Mouse (Mus musculus): Measurements from ENCODE around the gene Olfr530. TPM values are rescaled to one million over a fixed set of nuclear protein-coding genes. Genes with fewer than 3 reads are reported as not detected.

Olfr530 gene
- polyA plus RNA-seq (2014; fragmentation: Nextera tagmentation; extraction: Ambion mirVana): not detected in 2 replicates

DNA sequence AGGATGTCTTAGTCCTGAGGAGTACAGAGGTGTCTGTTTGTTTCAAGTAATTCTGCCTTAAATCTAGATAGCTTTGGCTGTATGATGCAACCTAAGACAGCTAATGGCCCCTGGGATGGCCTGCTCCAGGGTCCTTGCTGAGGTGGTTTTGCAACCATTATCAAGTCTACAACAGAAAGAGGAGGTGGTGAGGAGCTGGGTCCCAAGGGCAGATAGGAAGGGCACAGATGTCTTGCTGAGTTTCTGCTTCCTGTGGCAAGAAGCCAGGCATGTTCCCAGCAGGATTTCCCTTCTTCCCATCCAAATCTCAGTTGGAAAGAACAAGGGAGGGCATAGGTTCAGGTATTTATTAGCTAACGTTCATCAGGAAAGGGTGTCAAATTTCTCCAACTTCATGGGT is at the start of gene Olfr530:
Olfr530 (minus strand) TSS at position 101 of the 400 bp plus-strand sequence.
- H3K4me2 ChIP-seq: no peak within 1 kb of the TSS
- no peaks in the 10 kb centered on the region for H3K9me3 ChIP-seq (replicated peaks; ENCODE audit: control insufficient read depth, low read length)
- ATAC-seq (replicated peaks; ENCODE audit: insufficient number of reproducible peaks, low FRiP score, low TSS enrichment): no peak
- no peaks in the 10 kb centered on the region for H3K4me1 ChIP-seq (ENCODE audit: control insufficient read depth, insufficient read depth, low read length)
- 47% methylated on average over 1 of the region's 1 CpGs for WGBS (ENCODE audit: insufficient replicate concordance)
- no peak within 1 kb of the TSS for H3K4me3 ChIP-seq (ENCODE audit: low read depth, low read length)
- H3K27me3 ChIP-seq (ENCODE audit: control insufficient read depth, insufficient read depth, low read length): no peaks in the 10 kb centered on the region
- no peak within 1 kb of the TSS for H3K27ac ChIP-seq (ENCODE audit: low read depth, low read length)
- no peaks in the 10 kb centered on the region for H3K36me3 ChIP-seq (ENCODE audit: control insufficient read depth, insufficient read depth, low read length)
- no peak within 1 kb of the TSS for H3K9ac ChIP-seq (ENCODE audit: low read depth, low read length)

GRCm38 (mm10) chr7:140421539-140421938 is 45.4 kb upstream of the Olfr530 start, which contains the start of gene Olfr532:
Gene Olfr532, minus strand, starts transcription at chr7:140421639.
- H3K36me3 ChIP-seq (ENCODE audit: control insufficient read depth, insufficient read depth, low read length): no peaks in the 10 kb centered on the region
- no peak within 1 kb of the TSS for H3K4me3 ChIP-seq (ENCODE audit: low read depth, low read length)
- no peak within 1 kb of the TSS for H3K9ac ChIP-seq (ENCODE audit: low read depth, low read length)
- no peak within 1 kb of the TSS for H3K4me2 ChIP-seq
- no peak within 1 kb of the TSS for H3K27ac ChIP-seq (ENCODE audit: low read depth, low read length)
- H3K9me3 ChIP-seq (replicated peaks; ENCODE audit: control insufficient read depth, low read length): no peaks in the 10 kb centered on the region
- H3K4me1 ChIP-seq (ENCODE audit: control insufficient read depth, insufficient read depth, low read length): no peaks in the 10 kb centered on the region
- WGBS (ENCODE audit: insufficient replicate concordance): 69% methylated on average over 1 of the region's 1 CpGs
- no peak for ATAC-seq (replicated peaks; ENCODE audit: insufficient number of reproducible peaks, low FRiP score, low TSS enrichment)
- H3K27me3 ChIP-seq (ENCODE audit: control insufficient read depth, insufficient read depth, low read length): no peaks in the 10 kb centered on the region

GRCm38 (mm10) chr7:140402818-140403217 is 26.7 kb upstream of the Olfr530 start, which contains the start of gene Olfr531:
Gene Olfr531, minus strand, starts transcription at chr7:140402918.
- H3K27ac ChIP-seq (ENCODE audit: low read depth, low read length): no peak within 1 kb of the TSS
- no peak within 1 kb of the TSS for H3K9ac ChIP-seq (ENCODE audit: low read depth, low read length)
- no peaks in the 10 kb centered on the region for H3K36me3 ChIP-seq (ENCODE audit: control insufficient read depth, insufficient read depth, low read length)
- no peaks in the 10 kb centered on the region for H3K9me3 ChIP-seq (replicated peaks; ENCODE audit: control insufficient read depth, low read length)
- WGBS (ENCODE audit: insufficient replicate concordance): 70% methylated on average over 1 of the region's 1 CpGs
- no peak within 1 kb of the TSS for H3K4me3 ChIP-seq (ENCODE audit: low read depth, low read length)
- no peaks in the 10 kb centered on the region for H3K27me3 ChIP-seq (ENCODE audit: control insufficient read depth, insufficient read depth, low read length)
- H3K4me1 ChIP-seq (ENCODE audit: control insufficient read depth, insufficient read depth, low read length): no peaks in the 10 kb centered on the region
- H3K4me2 ChIP-seq: no peak within 1 kb of the TSS
- ATAC-seq (replicated peaks; ENCODE audit: insufficient number of reproducible peaks, low FRiP score, low TSS enrichment): no peak

DNA sequence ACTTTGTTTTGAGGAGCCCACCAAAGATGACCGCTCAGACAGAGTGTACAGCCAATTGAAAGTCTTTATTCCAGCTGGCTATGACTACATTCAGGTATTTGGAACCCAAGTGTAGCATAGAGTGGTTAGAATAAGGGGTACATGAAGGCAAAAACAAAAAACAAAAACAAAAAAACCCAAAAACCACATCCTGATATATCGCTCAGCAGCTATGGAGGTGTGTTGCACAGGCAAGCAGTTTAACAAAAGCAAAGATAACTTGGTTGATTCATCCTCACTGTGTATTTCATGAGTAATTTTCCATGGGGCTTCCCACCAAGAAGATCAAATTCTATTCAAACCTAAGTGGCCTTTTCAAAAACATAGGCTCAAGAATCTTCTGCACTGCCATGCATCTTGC is 780 bp upstream of the Olfr530 start:
- Histone ChIP-seq H3K4me2 (no peak overlapping the region), H3K9ac (ENCODE audit: low read depth, low read length) (no peak overlapping the region), H3K27ac (ENCODE audit: low read depth, low read length) (no peak overlapping the region), H3K9me3 (replicated peaks; ENCODE audit: control insufficient read depth, low read length) (no peaks in the 10 kb centered on the region), H3K27me3 (ENCODE audit: control insufficient read depth, insufficient read depth, low read length) (no peaks in the 10 kb centered on the region), H3K4me3 (ENCODE audit: low read depth, low read length) (no peak overlapping the region), H3K4me1 (ENCODE audit: control insufficient read depth, insufficient read depth, low read length) (no peaks in the 10 kb centered on the region), H3K36me3 (ENCODE audit: control insufficient read depth, insufficient read depth, low read length) (no peaks in the 10 kb centered on the region)
- ATAC-seq (replicated peaks; ENCODE audit: insufficient number of reproducible peaks, low FRiP score, low TSS enrichment): no peak
- 85% methylated on average over 2 of the region's 2 CpGs for WGBS (ENCODE audit: insufficient replicate concordance)

GRCm38 (mm10) chr7:140374300-140374699 is 1.8 kb downstream of the Olfr530 start:
- Histone ChIP-seq H3K4me1 (ENCODE audit: control insufficient read depth, insufficient read depth, low read length) (no peaks in the 10 kb centered on the region), H3K4me2 (no peak overlapping the region), H3K27ac (ENCODE audit: low read depth, low read length) (no peak overlapping the region), H3K9me3 (replicated peaks; ENCODE audit: control insufficient read depth, low read length) (no peaks in the 10 kb centered on the region), H3K4me3 (ENCODE audit: low read depth, low read length) (no peak overlapping the region), H3K36me3 (ENCODE audit: control insufficient read depth, insufficient read depth, low read length) (no peaks in the 10 kb centered on the region), H3K27me3 (ENCODE audit: control insufficient read depth, insufficient read depth, low read length) (no peaks in the 10 kb centered on the region), H3K9ac (ENCODE audit: low read depth, low read length) (no peak overlapping the region)
- WGBS (ENCODE audit: insufficient replicate concordance): 64% methylated on average over 4 of the region's 4 CpGs
- no peak for ATAC-seq (replicated peaks; ENCODE audit: insufficient number of reproducible peaks, low FRiP score, low TSS enrichment)

DNA sequence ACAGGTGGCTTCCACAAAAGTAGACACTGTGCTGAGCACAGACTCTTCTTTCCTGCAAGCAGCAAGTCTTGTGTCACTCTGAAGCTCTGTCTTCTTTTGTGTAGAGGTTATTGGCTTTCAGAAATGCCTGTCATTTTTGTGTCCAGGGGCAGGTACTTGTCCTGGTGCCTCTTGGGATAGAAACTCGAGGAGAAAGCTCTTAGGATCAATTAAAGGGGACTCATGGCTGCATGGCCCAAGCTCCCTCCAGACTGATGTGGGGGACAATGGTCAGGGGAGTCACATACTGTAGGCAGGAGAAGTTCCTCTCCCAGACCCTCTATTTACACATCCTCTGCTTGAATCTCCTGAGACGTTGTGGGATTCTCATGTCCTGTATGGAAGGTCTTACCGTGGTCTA is 14.6 kb downstream of the Olfr530 start, which contains the start of gene Olfr60:
Olfr60 (minus strand) TSS at position 101 of the 400 bp plus-strand sequence.
- Histone ChIP-seq H3K9me3 (replicated peaks; ENCODE audit: control insufficient read depth, low read length) (no peaks in the 10 kb centered on the region), H3K9ac (ENCODE audit: low read depth, low read length) (no peak within 1 kb of the TSS), H3K4me3 (ENCODE audit: low read depth, low read length) (no peak within 1 kb of the TSS), H3K36me3 (ENCODE audit: control insufficient read depth, insufficient read depth, low read length) (no peaks in the 10 kb centered on the region), H3K4me2 (no peak within 1 kb of the TSS), H3K27ac (ENCODE audit: low read depth, low read length) (no peak within 1 kb of the TSS), H3K27me3 (ENCODE audit: control insufficient read depth, insufficient read depth, low read length) (no peaks in the 10 kb centered on the region), H3K4me1 (ENCODE audit: control insufficient read depth, insufficient read depth, low read length) (no peaks in the 10 kb centered on the region)
- 59% methylated on average over 3 of the region's 3 CpGs for WGBS (ENCODE audit: insufficient replicate concordance)
- ATAC-seq (replicated peaks; ENCODE audit: insufficient number of reproducible peaks, low FRiP score, low TSS enrichment): no peak

DNA sequence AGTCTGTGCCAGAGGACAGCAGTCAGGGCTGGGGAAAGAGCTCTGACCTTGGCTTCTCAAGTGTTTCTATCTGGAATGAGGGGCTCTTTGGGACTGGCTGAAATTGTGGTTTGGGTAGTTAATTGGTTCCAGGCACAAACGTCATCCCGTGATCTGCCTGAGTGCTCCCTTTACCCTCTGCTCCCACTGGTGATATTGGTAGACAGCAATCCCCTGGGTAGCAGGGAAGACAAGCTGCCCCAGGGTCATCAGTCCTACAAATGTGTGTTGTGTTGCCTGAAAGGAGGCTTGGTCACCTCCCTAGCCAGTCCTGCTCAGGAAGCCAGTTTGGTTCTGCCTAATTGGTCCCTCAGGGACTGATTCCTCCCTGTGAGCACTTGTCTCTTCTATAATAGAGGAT is 42.4 kb downstream of the Olfr530 start, which contains the start of gene Olfr527:
Olfr527 (plus strand) TSS at position 301 of the 400 bp plus-strand sequence.
- no peaks in the 10 kb centered on the region for H3K36me3 ChIP-seq (ENCODE audit: control insufficient read depth, insufficient read depth, low read length)
- WGBS (ENCODE audit: insufficient replicate concordance): 88% methylated on average over 2 of the region's 2 CpGs
- no peaks in the 10 kb centered on the region for H3K4me1 ChIP-seq (ENCODE audit: control insufficient read depth, insufficient read depth, low read length)
- H3K4me3 ChIP-seq (ENCODE audit: low read depth, low read length): no peak within 1 kb of the TSS
- H3K9ac ChIP-seq (ENCODE audit: low read depth, low read length): no peak within 1 kb of the TSS
- no peak within 1 kb of the TSS for H3K4me2 ChIP-seq
- no peaks in the 10 kb centered on the region for H3K9me3 ChIP-seq (replicated peaks; ENCODE audit: control insufficient read depth, low read length)
- no peaks in the 10 kb centered on the region for H3K27me3 ChIP-seq (ENCODE audit: control insufficient read depth, insufficient read depth, low read length)
- ATAC-seq (replicated peaks; ENCODE audit: insufficient number of reproducible peaks, low FRiP score, low TSS enrichment): no peak
- no peak within 1 kb of the TSS for H3K27ac ChIP-seq (ENCODE audit: low read depth, low read length)

GRCm38 (mm10) chr7:140329766-140330304 is 46.3 kb downstream of the Olfr530 start:
- H3K9ac ChIP-seq (ENCODE audit: low read depth, low read length): no peak overlapping the region
- no peak overlapping the region for H3K27ac ChIP-seq (ENCODE audit: low read depth, low read length)
- no peaks in the 10 kb centered on the region for H3K4me1 ChIP-seq (ENCODE audit: control insufficient read depth, insufficient read depth, low read length)
- H3K4me3 ChIP-seq (ENCODE audit: low read depth, low read length): no peak overlapping the region
- no peaks in the 10 kb centered on the region for H3K27me3 ChIP-seq (ENCODE audit: control insufficient read depth, insufficient read depth, low read length)
- H3K9me3 ChIP-seq (replicated peaks; ENCODE audit: control insufficient read depth, low read length): no peaks in the 10 kb centered on the region
- H3K36me3 ChIP-seq (ENCODE audit: control insufficient read depth, insufficient read depth, low read length): no peaks in the 10 kb centered on the region
- H3K4me2 ChIP-seq: no peak overlapping the region
- WGBS (ENCODE audit: insufficient replicate concordance): 53% methylated on average over 1 of the region's 1 CpGs
- no peak for ATAC-seq (replicated peaks; ENCODE audit: insufficient number of reproducible peaks, low FRiP score, low TSS enrichment)
